Mouse (Mus musculus) kidney, postnatal 25 days (tissue): ENCODE measurements at regions not wholly inside any gene's neighbourhood (a gene's known extent, or its start where the extent isn't known, plus 50 kb on each side); places are given as distances from the start of the nearest gene placed in this dataset.

Experiments
- DNase-seq, 2 experiments: peaks; one replicate each; pipeline ENCODE4 v3.0.0; 2021; ENCODE audit warnings: mixed read lengths in 2 of 2

- peak; percentile 35 to 70 for DNase-seq
Measured at GRCm38 (mm10) chr2:106553666-106554065, 139.4 kb upstream of the Mpped2 start.

DNA sequence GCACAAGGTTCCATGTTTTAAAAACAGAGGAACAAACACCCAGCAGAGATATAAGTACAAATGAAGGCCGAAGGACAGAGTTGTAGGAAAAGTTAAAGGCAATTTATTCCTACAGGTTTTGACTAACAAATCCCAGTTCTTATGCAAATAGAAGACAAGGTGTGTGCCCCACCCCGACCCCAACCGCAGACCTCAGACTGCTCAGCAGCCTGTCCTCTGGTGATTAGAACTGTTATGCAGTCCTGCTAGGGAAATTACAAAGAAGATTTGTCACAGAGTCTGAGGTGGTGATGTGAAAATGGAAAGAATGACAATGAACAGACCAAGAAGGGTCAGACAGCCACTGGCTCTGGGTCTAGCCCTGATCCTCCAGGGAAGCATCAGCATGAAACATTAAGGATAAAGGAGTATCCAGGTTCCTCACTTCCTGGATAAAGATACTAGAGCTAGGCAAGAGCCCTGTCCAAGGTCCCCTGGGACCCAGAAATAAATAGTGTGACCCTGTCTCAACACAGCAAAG lies 131.4 kb upstream of the Mpped2 start:
- DNase-seq, result no peak

- peak in 1 of 2 experiments; percentile 7 for DNase-seq
Measured at GRCm38 (mm10) chr2:106570226-106570625, 122.8 kb upstream of the Mpped2 start.

GRCm38 (mm10) chr2:106571346-106571745 lies 121.7 kb upstream of the Mpped2 start:
- DNase-seq, result no peak

DNA sequence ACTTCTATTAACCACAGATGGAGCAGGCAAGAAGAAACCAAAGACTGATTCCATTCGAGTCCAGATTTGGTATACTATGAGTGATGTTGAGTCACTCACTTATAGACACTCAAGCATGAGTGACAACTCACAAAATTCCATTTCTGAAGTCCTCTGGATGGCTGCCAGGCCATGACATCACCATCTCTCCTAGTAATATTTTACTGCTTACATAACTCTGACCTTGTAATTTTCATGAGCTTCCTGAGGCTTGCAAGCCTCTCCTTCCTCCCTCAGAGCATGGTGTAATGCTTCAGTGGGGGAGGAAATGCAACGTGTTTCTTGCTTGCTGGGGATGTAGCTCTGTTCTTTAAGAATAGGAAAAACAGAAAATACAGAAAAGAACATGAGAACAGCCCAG lies 121.2 kb upstream of the Mpped2 start:
- DNase-seq, result peak; percentile 43 to 45

- no peak for DNase-seq
Measured at GRCm38 (mm10) chr2:106576746-106577323, 116.2 kb upstream of the Mpped2 start.

DNA sequence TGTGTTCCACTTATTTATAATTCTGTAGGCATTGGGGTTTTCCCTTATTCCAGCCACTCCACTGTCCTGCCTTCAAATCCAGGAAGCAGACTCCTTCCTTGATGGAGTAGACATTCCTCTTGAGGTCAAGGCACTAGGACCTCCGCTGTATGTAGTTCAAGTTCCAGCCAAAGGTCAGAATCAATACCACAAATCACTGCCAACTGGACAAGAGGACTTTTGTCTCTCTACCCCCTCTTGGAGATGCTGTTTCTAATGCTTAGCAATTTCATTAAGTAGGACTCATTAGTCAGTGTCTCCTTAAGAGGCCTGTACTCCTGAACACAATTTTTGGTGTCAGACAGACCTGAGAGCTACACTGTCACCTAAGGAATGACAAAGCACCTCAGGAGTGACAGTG lies 115.0 kb upstream of the Mpped2 start:
- no peak for DNase-seq

- peak in 1 of 2 experiments; percentile 20 for DNase-seq
Measured at GRCm38 (mm10) chr2:106580663-106581062, 112.4 kb upstream of the Mpped2 start.

- no peak for DNase-seq
Measured at GRCm38 (mm10) chr2:106621251-106621650, 71.8 kb upstream of the Mpped2 start.

GRCm38 (mm10) chr2:106622326-106622725 lies 70.7 kb upstream of the Mpped2 start:
- peak in 1 of 2 experiments; percentile 8 for DNase-seq

DNA sequence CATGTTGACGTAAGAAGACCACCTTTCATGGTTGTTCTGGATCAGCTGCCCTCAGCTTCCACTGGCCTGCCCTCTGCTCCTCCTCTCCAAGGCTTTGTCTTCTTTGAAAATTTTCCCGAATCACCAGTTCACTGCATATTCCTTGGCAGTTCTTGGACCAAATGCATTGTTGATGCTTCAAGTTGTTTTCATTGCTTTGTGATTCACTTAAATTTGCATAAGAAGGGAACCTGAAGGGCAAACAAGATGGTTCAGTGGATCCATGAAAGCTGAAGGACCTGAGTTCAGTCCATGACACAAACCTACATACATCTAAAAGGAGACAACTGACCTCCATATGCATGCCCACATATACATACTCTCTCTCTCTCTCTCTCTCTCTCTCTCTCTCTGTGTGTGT lies 69.4 kb upstream of the Mpped2 start:
- no peak for DNase-seq

GRCm38 (mm10) chr2:106631986-106632385 lies 61.1 kb upstream of the Mpped2 start:
- no peak for DNase-seq
